Mouse (Mus musculus): ENCODE results near the gene H2-Ab1. TPM values are rescaled to one million over a fixed set of nuclear protein-coding genes. Genes with fewer than 3 reads are reported as not detected.

H2-Ab1 gene
- 338 TPM for total RNA-seq (2023)

DNA sequence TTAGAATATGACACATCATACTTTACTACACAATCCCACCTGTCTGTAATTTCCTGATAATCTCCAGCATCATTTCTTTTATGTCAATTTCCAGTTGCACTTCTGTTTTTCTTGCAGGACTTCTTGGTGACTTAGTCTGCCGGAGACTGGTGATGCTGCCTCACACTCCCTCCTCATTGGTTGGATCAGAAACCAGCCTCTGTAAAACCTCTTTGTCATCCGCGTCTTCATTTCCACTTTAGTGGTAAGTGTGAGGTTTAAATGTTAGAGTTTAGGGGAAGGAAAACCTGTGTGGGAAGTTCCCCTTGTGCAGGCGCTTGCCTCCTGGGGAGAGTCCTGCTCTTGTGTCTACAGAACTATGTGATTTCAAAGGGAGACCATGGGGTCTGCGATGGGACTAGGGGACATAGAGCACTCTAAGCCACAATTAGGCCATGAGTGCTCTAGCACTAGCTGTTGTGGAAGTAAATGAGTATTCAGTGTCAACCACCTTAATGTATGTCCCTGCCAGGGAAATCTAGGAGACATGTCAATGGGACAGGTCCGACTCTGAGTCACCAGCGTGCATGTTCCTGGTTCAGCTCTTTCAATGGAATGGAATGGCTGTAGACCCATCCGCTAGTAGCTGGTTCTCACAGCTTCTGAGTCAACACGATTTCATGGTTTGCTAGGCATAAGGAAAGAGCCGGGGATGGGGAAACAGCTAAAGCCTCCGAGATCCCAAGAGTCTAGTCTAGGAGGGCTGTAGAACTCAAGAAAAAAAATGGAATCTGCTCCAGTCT, at the start of gene H2-Ab1:
H2-Ab1 (plus strand) TSS at position 96 of the 782 bp plus-strand sequence.

DNA sequence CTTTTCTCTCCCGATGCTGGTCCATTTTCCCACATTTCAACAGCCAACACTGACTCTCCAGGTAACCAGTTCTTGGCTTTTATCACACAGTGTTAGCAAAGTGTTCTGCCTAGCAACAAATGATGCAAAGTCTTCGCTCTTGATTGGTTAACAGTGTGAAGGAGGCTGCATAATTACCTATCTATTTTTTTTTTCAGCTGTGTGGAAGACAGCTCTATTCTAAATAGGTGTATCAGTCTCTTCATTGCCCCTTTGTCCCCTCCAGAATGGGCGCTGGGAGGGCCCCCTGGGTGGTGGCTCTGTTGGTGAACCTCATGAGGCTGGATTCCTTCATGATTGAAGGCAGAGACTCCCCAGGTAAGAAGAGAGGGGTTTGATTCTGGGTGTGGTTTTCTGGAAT, 18.8 kb upstream of the H2-Ab1 start, which contains the start of gene H2-Ob:
H2-Ob (plus strand) TSS at position 198 of the 400 bp plus-strand sequence.

DNA sequence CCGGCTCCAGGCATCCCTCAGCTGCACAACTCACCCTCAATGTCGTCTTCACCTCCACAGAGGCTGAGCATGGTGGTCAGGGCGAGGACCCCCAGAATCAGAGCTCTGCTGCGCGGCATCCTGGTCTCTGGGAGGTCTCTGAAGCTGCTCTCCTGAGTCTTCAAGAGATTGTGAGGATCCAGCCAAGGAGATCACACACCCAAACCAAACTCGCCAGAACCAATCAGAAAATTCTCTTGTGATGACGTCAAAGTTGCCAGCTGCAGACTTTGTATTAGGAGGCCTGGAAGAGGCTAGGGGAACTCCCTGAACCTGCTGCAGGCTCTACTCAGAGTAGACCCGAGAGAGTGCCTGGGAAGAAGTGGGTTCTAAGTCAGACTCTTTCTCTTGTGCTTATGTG, 30.2 kb downstream of the H2-Ab1 start, which contains the start of gene H2-Aa:
H2-Aa (minus strand) TSS at position 176 of the 400 bp plus-strand sequence.

DNA sequence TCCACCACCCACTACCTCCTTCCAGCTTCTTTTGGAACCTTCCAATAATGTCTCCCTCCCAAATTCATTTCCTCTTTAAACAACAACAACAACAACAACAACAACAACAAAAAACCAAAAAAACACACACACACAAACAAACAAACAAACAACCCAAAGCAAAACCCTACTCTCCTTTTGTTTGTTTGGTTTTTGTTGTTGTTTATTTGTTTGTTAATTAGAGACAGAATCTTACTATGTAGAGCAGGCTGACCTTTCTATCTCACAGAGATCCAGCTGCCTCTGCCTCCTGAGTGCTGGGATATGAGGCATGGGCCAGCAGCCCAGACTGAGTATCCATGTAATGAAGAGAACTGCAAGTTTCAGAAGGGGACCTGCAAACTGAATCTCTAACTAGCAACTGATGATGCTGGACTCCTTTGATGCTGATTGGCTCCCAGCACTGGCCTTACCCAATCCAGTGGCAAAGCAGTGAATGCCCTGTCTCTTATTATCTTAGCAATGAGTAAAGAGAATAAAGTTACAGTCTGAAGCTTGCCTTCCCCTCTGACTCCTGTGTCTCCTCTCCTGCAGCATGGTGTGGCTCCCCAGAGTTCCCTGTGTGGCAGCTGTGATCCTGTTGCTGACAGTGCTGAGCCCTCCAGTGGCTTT, 48.0 kb downstream of the H2-Ab1 start, which contains the start of gene H2-Eb1:
H2-Eb1 (plus strand) TSS at position 488 of the 651 bp plus-strand sequence.

Other genes starting within 250 kb of the H2-Ab1 start
- 32.6 TPM for gene Ring1, start 233.0 kb upstream of the H2-Ab1 start, total RNA-seq (2023)
- gene H2-Ke6, start 229.6 kb upstream of the H2-Ab1 start, total RNA-seq (2023), result 140 TPM
- 91.6 TPM for gene Slc39a7, start 226.0 kb upstream of the H2-Ab1 start, total RNA-seq (2023)
- 103 TPM for gene Rxrb, start 225.9 kb upstream of the H2-Ab1 start, total RNA-seq (2023)
- gene Col11a2, start 218.3 kb upstream of the H2-Ab1 start, total RNA-seq (2023), result 21.9 TPM
- 24.7 TPM for gene H2-Oa, start 165.3 kb upstream of the H2-Ab1 start, total RNA-seq (2023)
- gene H2-DMa, start 138.1 kb upstream of the H2-Ab1 start, total RNA-seq (2023), result 62.7 TPM
- 368 TPM for gene Brd2, start 135.1 kb upstream of the H2-Ab1 start, total RNA-seq (2023)
- 84.9 TPM for gene H2-DMb2, start 114.4 kb upstream of the H2-Ab1 start, total RNA-seq (2023)
- gene H2-DMb1, start 104.6 kb upstream of the H2-Ab1 start, total RNA-seq (2023), result 48.5 TPM
- gene Tap1, start 70.1 kb upstream of the H2-Ab1 start, total RNA-seq (2023), result 168 TPM
- gene Psmb9, start 69.9 kb upstream of the H2-Ab1 start, total RNA-seq (2023), result 152 TPM
- gene Psmb8, start 60.0 kb upstream of the H2-Ab1 start, total RNA-seq (2023), result 252 TPM
- 150 TPM for gene Tap2, start 54.2 kb upstream of the H2-Ab1 start, total RNA-seq (2023)
- 104 TPM for gene H2-Ob, start 18.8 kb upstream of the H2-Ab1 start, total RNA-seq (2023)
- 347 TPM for gene H2-Aa, start 30.1 kb downstream of the H2-Ab1 start, total RNA-seq (2023)
- gene H2-Eb1, start 48.2 kb downstream of the H2-Ab1 start, total RNA-seq (2023), result 266 TPM
- gene H2-Eb2, start 68.0 kb downstream of the H2-Ab1 start, total RNA-seq (2023), result 3.2 TPM
- gene Btnl2, start 97.1 kb downstream of the H2-Ab1 start, total RNA-seq (2023), result 1.2 TPM
- 0.40 TPM for gene Btnl1, start 119.4 kb downstream of the H2-Ab1 start, total RNA-seq (2023)
- 0.95 TPM for gene BC051142, start 141.1 kb downstream of the H2-Ab1 start, total RNA-seq (2023)
- gene Btnl4, start 219.6 kb downstream of the H2-Ab1 start, total RNA-seq (2023), result not detected